Mouse (Mus musculus): Measurements from ENCODE around the gene Lrrc10. TPM values are rescaled to one million over a fixed set of nuclear protein-coding genes. Genes with fewer than 3 reads are reported as not detected.
A peak's percentile ranks its signal among the peaks of the same experiment; 100 is the strongest.
"Not testable (repeated sequence)": the region's sequence is repeated elsewhere in the genome, so short reads cannot be mapped to it uniquely, and the experiment has no call there.

Lrrc10 gene
- total RNA-seq (2014; fragmentation: Nextera tagmentation) = not detected in 2 replicates
- total RNA-seq (2017) = not detected in 2 replicates

DNA sequence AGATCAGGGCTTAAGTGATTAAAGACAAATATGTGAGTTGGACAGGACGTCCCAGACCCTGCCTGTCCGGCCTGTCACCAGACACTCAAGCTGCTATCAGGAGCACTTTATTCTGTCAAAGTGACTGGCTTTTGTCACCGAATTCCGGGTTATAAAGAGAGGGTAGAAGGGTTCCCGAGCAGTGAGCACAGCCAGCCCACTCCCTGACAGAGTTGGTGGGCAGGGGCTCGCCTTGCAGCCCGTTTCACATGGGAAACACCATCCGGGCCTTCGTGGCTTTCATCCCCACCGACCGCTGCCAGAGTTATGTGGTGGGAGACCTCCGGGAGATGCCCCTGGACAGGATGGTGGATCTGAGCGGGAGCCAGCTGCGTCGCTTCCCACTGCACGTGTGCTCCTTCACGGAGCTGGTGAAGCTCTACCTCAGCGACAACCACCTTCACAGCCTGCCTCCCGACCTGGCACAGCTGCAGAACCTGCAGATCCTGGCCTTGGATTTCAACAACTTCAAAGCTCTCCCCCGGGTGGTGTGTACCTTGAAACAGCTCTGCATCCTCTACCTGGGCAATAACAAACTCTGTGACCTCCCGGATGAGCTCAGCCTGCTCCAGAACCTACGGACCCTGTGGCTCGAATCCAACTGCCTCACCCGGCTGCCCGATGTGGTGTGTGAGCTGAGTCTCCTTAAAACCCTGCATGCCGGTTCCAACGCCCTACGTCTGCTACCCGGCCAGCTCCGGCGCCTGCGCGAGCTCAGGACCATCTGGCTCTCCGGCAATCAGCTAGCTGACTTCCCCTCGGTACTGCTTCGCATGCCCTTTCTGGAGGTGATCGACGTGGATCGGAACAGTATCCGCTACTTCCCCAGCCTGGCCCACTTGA lies at the start of gene Lrrc10:
Gene Lrrc10, plus strand, starts transcription at position 167 of the 882 bp plus-strand sequence.
- 0 out of 2 replicates have a peak, but pooled peaks have one; percentile 13 for ATAC-seq (replicated peaks; ENCODE audit: low FRiP score, low TSS enrichment, poor library complexity, severe bottlenecking)

DNA sequence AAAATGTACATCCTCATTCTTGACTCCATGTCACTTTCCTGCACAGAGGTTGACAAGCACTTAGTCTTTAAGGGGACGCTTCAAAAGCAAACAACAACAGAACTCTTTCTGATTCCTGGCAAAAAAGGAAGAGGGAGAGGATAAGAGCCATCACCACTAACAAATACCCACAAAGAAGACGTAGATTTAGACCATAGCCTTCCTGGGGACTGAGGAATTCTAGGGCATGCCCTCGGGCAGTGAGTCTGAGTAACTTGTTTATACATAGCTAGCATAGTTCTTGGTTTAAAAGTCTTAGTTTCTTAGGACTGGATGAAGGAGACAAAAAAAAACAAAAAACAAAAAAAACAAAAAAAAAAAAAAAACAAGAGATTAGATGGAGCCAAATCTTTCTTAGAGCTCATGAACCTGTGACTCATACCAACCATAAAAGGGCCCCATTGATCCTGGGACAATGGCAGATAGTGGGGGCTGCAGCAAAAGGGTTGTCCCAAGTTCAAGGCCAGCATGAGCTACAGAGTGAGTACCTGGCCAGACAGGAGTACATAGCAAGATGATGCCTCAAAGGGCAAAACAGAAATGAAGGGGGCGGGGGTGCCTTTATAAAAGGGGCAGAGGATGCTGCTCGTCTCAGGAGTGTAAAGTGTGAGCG lies 49.4 kb upstream of the Lrrc10 start:
- no peak for ATAC-seq (replicated peaks; ENCODE audit: low FRiP score, low TSS enrichment, poor library complexity, severe bottlenecking)

DNA sequence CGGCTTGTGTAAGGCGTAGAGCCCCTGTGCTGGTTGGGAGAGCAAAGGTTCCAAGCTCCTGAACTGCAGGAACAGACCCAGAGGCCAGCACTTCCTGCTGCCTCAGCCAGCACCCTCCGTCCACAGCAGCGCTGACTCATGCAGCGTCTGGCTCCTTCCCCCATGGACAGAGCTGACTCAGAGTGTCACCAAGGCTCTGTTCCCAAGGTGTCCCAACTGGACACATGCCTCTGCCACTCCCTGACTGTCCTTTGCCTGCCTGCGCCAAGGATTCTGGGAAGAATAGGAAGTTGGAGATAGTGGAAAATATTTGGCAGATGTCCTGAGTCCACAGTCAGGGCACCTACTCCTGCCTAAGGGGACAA lies 48.9 kb upstream of the Lrrc10 start:
- peak; percentile 37 for ATAC-seq (replicated peaks; ENCODE audit: low FRiP score, low TSS enrichment, poor library complexity, severe bottlenecking)

DNA sequence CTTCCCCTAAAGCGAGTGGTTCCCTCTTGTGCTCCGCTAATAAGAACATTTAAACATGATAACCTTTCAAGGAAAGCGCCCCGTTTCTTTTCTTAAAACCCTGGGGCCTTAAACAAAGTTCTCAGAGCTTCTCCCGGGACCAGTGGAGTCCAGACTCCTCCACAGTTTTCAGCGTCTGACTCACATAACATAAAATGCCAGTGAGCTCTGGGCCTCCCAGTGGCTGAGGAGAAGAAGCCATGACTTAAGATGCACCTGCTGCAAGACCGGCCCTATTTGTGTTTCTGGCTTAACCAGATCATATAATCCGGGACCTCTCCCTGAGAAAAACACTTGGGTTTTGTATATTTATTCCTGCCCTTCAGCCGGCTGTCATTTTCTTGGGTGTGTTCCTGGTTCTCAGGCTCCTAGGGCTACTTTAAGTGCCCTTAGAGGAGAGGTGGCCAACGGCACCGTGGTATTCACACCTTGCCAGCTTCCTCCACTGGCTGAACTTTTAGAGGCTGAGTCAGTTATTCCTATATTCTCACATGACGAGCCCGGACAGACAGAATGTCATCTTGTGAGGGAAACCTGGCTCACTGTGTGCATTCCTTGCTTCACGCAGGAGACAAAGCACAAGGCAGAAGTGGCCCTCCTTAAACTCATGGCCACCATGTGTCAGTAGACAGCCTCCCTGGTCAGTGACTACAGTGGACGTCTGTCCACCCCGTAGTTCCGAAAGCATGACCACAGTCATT lies 46.3 kb upstream of the Lrrc10 start:
- ATAC-seq (replicated peaks; ENCODE audit: low FRiP score, low TSS enrichment, poor library complexity, severe bottlenecking) = no peak

DNA sequence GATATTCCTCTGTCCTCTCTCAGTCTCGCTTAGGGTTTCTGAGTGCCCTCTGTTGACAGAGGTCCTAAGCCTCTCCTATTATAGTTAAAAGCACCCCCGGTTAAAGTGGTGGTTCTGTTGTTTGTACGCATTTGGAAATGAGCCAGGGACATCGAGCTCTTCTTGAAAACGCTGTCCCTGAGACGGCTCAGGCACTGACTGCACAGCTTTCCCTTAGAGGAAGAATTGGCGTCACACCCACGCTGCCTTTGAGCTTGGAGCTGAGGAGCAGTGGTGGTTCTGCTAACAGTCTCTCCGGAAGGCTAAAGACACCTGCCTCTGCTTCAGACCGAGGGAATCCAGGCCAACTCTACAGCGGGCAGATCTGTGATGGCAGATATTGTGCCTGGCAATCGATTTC lies 44.2 kb upstream of the Lrrc10 start:
- ATAC-seq (replicated peaks; ENCODE audit: low FRiP score, low TSS enrichment, poor library complexity, severe bottlenecking) = no peak

DNA sequence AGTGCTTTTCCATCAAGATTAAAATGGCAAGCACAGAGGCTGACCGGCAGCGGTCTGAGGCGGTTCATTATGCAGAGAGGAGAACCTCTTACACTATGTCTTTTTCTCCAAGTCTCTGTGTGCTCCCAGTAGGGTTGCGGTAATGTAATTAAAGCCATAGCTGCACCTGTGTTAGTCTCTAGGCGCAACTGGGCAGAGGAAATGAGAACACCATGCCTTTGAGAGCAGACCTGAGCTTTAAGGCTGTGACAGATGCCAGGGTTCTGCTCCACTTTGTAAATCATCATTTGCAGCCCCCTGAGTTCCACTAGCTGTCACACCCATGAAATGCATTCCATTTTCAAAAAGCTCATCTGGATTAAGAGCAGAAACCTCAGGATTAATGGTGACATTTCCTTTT lies 40.4 kb upstream of the Lrrc10 start:
- ATAC-seq (replicated peaks; ENCODE audit: low FRiP score, low TSS enrichment, poor library complexity, severe bottlenecking) = no peak

DNA sequence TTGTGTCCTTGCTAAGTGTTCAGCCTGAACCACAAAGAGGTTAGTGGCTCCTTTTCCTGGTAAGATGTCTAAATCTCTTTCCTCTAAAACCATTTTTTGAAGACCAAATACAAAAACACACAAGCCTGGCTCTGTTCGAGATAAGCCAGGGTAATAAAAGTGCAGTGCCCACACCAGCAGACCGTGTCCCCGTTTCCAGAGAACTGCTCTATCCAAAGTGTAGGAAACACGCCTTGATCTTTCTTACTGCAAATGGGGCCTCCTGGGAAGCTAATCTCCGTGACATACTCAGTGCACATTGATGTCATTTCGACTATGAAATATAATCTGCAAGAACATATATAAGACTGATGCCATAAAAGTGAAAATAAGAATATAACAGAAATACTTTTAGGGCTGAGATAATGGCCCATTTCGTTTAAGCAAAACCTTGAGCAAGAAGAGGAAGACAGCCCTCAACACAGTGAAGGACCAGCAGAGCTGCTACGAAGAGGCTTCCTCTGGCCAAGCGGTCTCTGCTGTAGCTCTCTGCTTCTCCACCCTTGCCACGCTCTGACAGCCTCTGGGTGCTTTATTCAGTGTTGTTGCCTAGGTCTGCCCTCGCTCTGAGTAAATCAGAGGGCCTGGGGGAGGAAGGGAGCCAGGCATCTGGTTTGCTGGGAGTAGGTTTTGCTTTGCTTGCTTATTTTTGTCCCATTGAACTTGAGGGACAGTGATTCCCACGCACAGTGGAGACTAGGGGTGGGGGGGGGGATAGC lies 39.3 kb upstream of the Lrrc10 start:
- ATAC-seq (replicated peaks; ENCODE audit: low FRiP score, low TSS enrichment, poor library complexity, severe bottlenecking) = 0 out of 2 replicates have a peak, but pooled peaks have one; percentile 27

DNA sequence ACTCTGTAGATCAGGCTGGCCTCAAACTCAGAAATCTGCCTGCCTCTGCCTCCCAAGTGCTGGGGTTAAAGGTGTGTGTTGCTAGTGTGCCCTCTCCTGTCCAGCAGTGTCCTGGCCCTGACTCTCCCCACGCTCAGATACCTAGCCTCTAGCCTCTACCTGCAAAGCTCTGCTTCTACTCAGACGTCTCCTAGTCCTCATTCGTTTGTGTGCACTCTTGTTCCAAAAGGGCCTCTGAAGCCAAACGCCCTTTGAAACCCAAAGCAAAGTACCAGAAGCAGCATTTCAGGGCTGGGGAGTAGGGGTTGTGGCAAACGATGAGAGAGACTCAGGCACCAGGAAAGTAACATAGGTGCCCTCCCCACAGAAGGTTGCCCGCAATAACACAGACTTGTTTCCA lies 35.5 kb upstream of the Lrrc10 start:
- no peak for ATAC-seq (replicated peaks; ENCODE audit: low FRiP score, low TSS enrichment, poor library complexity, severe bottlenecking)

DNA sequence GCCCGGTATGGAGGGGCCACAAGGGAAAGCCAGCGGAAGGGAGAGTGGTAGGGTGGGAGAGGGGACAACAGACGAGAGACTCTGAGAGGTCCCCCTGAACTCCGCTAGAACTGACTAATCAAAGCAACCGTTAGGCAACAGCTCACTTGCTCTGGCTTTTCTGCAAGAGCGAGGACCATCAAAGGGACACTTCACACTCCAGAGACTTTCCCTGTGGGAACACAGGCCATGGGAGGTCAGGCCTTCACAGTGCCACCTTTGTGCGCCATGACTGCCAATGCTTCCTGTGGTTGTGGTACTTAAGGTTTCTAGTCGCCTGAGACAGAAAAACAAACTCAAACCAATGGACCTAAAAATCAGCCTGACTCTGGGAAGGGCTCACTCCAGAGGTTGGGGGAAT lies 34.1 kb upstream of the Lrrc10 start:
- ATAC-seq (replicated peaks; ENCODE audit: low FRiP score, low TSS enrichment, poor library complexity, severe bottlenecking) = no peak

DNA sequence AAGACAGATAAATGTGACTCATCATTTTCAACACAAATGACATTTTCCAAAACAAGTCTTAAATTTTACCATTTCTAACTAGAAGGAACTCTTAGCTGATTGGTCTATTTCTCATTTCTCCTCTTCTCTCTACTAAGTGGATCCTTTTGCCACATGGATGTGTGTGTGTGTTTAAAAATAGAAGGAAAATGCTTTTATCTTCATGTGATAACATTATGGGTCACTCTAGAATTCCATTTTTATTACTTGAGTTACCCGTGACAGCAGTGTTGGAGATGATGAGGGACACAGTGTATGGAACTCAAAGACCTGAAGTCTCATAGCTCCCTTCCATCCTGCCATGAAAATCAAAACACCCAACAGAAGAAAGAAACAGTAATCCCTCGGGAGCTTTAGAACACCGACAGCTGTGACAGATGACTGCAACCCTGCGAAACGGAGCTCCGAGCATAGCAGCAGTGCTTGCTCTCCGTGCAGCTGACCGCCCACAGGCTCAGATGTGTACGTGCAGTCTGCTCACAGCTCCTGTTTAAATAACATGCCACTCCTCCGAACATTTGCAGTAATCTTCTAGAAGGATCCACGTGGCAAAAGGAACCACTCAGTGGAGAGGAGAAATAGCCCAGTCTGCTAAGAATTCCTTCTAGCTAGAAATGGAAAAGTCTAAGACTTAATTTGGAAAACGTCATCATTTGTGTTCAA lies 31.3 kb upstream of the Lrrc10 start:
- ATAC-seq (replicated peaks; ENCODE audit: low FRiP score, low TSS enrichment, poor library complexity, severe bottlenecking) = no peak; the same call in 1 of the 2 replicates

DNA sequence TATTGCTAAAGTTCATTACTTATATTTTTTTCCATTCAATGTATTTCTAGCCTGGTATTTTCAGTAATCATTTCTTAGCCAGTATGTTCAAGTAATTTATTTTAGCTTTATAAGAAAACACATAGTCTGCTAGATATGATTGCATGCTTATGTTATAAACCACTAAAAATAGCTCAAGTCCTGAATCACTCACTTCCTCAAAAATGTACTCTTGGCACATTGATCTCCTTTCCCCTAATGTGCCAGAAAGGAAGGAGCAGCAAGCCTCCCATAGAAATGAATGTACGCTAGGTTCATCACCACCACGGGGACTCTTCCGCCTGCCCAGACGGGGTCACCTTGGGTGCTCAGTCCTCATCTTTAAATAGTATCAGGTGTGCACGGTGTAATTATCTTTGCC lies 30.6 kb upstream of the Lrrc10 start:
- no peak for ATAC-seq (replicated peaks; ENCODE audit: low FRiP score, low TSS enrichment, poor library complexity, severe bottlenecking)

DNA sequence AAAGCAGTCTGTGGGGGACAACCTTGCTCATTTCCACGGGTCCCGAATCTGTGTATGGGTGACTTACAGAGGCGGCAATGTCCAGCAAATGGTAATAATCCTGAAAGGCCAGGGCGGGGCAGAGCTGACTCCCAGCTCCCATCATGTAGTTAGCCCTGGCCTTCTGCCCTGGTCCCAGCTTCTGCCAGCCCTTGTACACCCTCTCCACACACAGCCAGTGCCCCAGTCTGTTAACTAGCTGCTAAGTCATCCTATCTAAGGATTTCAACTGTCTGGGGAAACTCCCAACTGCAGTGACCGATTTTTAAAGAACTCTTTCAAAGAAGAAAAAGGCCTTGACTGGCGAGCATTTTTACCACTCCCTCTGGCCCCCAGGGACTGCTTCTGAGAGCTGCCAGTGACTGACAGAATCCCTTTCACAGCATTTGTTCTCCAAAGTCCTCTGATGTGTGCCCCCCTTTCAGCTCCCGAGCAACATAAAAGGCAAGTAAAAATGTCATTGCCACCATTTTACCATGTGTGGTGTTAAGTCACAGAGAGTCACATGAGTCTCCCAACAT lies 26.8 kb upstream of the Lrrc10 start:
- no peak for ATAC-seq (replicated peaks; ENCODE audit: low FRiP score, low TSS enrichment, poor library complexity, severe bottlenecking)

DNA sequence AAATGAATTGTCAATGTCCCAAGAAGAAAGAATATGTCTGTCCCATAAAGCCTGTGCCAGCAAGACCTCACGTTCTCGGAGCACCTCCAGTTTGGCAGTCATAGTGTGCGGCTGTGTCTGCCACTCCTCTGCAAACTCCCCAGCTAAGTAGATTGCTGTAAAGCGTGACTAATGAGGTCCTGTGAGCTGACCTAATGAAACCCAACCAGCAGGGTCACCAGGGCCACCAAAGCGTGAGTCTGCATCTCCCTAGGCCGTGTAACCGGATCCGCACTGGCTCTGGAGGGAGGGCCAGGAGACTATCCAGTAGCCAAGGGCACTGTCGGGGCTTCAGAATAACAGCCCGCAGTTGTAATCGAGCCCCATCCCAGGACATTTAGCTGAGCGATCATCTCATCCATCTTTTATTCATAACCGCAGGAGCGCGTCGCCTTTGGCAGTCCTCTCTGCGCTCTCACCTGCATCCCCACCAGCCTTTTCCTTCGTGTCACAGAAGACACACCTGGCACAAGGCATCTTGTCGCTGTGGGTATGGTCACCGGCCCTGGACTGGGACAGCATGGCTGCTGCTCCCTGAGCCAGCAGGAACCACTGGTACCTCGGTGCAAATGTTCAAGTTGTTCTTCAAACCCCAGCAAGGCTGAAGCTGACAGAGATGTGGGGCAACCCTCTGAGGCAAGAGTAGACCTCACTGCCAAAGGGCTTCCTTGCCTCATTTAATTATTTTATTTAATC lies 24.0 kb upstream of the Lrrc10 start:
- no peak for ATAC-seq (replicated peaks; ENCODE audit: low FRiP score, low TSS enrichment, poor library complexity, severe bottlenecking)

DNA sequence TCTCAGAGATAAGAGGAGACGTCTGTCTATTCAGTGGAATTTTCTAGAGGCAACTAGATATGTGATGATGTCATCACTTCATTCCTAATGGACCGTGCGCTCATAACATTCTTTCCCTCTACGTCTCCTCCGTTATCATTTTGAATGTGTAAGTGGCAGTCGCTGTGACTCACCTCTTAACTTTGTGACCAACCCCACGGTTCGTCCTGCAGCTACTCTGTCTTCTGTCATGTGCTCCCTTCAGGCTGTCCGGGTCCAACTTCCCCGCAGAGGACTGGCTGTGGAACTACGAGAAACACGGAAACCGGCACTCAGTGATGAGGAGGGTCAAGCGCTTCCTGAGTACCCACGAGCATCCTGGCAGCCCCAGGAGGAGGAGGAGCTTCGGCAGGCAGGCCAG lies 21.4 kb upstream of the Lrrc10 start:
- no peak for ATAC-seq (replicated peaks; ENCODE audit: low FRiP score, low TSS enrichment, poor library complexity, severe bottlenecking)

DNA sequence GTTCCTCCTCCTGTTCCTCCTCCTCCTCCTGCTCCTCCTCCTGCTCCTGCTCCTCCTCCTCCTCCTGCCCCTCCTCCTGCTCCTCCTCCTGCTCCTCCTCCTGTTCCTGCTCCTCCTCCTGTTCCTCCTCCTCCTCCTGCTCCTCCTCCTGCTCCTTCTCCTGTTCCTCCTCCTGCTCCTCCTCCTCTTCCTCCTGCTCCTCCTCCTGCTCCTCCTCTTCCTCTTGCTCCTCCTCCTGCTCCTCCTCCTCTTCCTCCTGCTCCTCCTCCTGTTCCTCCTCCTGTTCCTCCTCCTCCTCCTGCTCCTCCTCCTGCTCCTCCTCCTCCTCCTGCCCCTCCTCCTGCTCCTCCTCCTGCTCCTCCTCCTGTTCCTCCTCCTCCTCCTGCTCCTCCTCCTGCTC lies 19.4 kb upstream of the Lrrc10 start:
- ATAC-seq (replicated peaks; ENCODE audit: low FRiP score, low TSS enrichment, poor library complexity, severe bottlenecking) = not testable (repeated sequence)

DNA sequence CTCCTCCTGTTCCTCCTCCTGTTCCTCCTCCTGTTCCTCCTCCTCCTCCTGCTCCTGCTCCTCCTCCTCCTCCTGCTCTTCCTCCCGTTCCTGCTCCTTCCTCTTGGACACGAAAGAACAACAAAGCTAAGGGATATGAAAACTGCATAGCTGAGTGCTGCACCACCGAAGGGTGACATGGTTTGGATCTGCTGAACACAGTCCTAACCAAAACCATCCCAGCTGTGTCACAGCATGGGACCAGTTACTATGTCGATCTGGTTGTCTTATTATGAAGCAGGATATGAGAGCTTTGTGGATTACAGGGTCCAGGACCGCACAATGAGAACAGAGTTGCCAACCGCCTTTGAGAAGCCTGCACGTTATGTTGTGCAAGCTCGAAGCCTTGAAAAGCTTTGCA lies 19.0 kb upstream of the Lrrc10 start:
- peak; percentile 41 for ATAC-seq (replicated peaks; ENCODE audit: low FRiP score, low TSS enrichment, poor library complexity, severe bottlenecking)

DNA sequence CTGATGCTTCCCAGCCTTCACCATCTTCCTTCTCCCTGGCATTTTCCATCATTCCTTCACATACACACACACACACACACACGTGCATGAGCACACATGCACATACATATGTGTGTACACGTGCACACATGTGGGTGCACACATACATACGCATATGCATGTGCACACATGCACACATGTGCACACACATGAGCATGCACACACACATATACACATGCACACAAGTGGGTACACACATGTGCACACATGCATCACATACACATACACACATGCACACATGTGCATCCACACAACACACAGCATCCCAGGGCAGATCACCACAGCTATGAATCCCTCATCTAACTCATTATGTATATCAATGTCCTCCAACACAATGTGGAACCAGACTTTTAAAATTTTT lies 14.0 kb upstream of the Lrrc10 start:
- ATAC-seq (replicated peaks; ENCODE audit: low FRiP score, low TSS enrichment, poor library complexity, severe bottlenecking) = no peak

DNA sequence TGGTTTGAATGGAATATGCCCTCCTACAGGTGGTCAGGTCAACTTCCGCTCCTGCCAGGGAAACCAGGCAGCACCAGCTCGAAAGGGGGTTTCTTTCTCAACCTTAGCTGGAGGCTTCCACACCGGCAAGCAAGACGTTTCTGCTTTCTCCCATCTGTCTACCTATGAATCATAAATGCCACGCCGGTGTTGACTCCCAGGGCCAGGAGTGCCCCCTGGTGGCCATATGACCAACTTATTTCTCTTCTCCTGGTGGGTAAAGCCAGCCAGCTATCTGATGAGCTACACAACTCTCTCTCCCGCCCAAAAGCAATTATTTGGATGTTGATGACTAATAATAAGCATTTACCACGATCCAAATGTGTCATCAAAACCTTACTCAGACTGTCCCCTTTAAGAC lies 11.4 kb upstream of the Lrrc10 start:
- peak; percentile 91 for ATAC-seq (replicated peaks; ENCODE audit: low FRiP score, low TSS enrichment, poor library complexity, severe bottlenecking)

Measured in megakaryocyte-erythroid progenitor cell, adult 5-6 weeks (primary cell).